Mouse (Mus musculus): ENCODE results near the gene Ulk3. TPM values are rescaled to one million over a fixed set of nuclear protein-coding genes. Genes with fewer than 3 reads are reported as not detected.

Ulk3 gene
- polyA plus RNA-seq (2015; fragmentation: Nextera tagmentation; extraction: Ambion mirVana) = 16.3 and 20.4 TPM in 2 replicates

- H3K27ac ChIP-seq = peak within 1 kb of the TSS; percentile 77
- no peaks in the 10 kb centered on the region for H3K27me3 ChIP-seq (replicated peaks)
- H3K9me3 ChIP-seq = no peaks in the 10 kb centered on the region
- H3K4me2 ChIP-seq (replicated peaks) = peak within 1 kb of the TSS; percentile 84
- H3K36me3 ChIP-seq = peaks cover 22% of the 10 kb centered on the region
- peak; percentile 92 for ATAC-seq
- peak within 1 kb of the TSS; percentile 60 for H3K4me3 ChIP-seq (replicated peaks)
- H3K9ac ChIP-seq = peak within 1 kb of the TSS; percentile 73
- peaks cover 9% of the 10 kb centered on the region for H3K4me1 ChIP-seq (replicated peaks)
- under 1% methylated on average over 58 of the region's 58 CpGs for WGBS
Observed at GRCm38 (mm10) chr9:57589224-57590126, at the start of gene Ulk3. TSS of gene Ulk3 (plus strand) at chr9:57589452.

- Histone ChIP-seq H3K4me1 (replicated peaks) (peaks cover 12% of the 10 kb centered on the region), H3K9me3 (no peaks in the 10 kb centered on the region), H3K9ac (no peak overlapping the region), H3K4me2 (replicated peaks) (no peak overlapping the region), H3K27ac (no peak overlapping the region), H3K4me3 (replicated peaks) (no peak overlapping the region), H3K27me3 (replicated peaks) (no peaks in the 10 kb centered on the region), H3K36me3 (peaks cover 34% of the 10 kb centered on the region)
- 80% methylated on average over 2 of the region's 2 CpGs for WGBS
- no peak for ATAC-seq
Observed at GRCm38 (mm10) chr9:57539550-57539949, 49.7 kb upstream of the Ulk3 start.

GRCm38 (mm10) chr9:57541312-57541711 lies 47.9 kb upstream of the Ulk3 start:
- Histone ChIP-seq H3K36me3 (peaks cover 41% of the 10 kb centered on the region), H3K4me1 (replicated peaks) (peaks cover 12% of the 10 kb centered on the region)

DNA sequence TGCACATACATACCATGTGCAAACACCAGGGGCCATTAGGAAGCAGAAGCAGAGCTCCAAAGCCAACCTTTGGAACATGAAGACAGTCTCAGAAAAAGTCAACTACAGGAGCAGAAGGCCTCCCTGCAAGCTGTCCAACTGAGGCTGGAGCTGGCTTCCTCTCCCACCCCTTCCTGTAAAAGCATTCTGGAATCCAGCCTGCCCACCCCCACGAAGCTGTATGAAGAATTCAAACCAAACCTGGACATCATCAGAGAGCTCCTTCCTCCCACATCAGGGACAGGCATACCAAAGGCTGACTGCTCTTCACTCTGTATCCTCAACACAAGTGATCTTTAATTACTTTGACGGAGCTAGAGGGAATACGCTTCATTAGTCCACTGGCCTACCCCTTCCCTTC lies 45.3 kb upstream of the Ulk3 start:
- 75% methylated on average over 3 of the region's 3 CpGs for WGBS
- no peak overlapping the region for H3K4me2 ChIP-seq (replicated peaks)
- no peaks in the 10 kb centered on the region for H3K9me3 ChIP-seq
- H3K9ac ChIP-seq = no peak overlapping the region
- peaks cover 52% of the 10 kb centered on the region for H3K36me3 ChIP-seq
- ATAC-seq = no peak
- no peak overlapping the region for H3K4me3 ChIP-seq (replicated peaks)
- no peak overlapping the region for H3K27ac ChIP-seq
- H3K4me1 ChIP-seq (replicated peaks) = peaks cover 5% of the 10 kb centered on the region; the same call in 1 of the 2 replicates
- no peaks in the 10 kb centered on the region for H3K27me3 ChIP-seq (replicated peaks)

More at GRCm38 (mm10) chr9:57541312-57541711, 47.9 kb upstream of the Ulk3 start:
- H3K27me3 ChIP-seq (replicated peaks) = no peaks in the 10 kb centered on the region
- no peak overlapping the region for H3K9ac ChIP-seq
- ATAC-seq = no peak
- 7% methylated on average over 1 of the region's 1 CpGs for WGBS
- H3K4me3 ChIP-seq (replicated peaks) = no peak overlapping the region
- no peak overlapping the region for H3K4me2 ChIP-seq (replicated peaks)
- peak overlapping the region; percentile 18; the same call in 1 of the 2 replicates for H3K27ac ChIP-seq
- H3K9me3 ChIP-seq = no peaks in the 10 kb centered on the region

DNA sequence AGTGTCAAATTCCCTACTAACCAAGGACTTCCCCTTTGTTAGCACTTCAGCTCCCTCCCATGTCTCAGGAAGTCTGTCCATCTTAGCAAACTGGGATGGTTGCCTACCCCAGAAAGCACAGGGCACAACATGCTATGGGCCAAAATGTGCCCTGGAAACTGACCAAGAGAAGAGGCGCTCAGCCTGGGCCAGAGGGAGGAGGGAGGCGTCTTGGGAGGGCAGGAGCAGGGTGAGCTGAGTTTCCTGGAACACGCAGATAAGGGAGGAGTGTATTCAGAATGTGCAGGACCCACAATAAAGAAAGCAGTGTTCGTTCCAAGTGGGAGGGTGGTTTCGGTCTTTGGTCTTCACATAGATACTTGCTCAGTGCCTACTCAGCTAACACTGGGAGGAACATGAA lies 42.0 kb upstream of the Ulk3 start:
- no peak overlapping the region for H3K4me3 ChIP-seq (replicated peaks)
- 67% methylated on average over 5 of the region's 5 CpGs for WGBS
- no peaks in the 10 kb centered on the region for H3K27me3 ChIP-seq (replicated peaks)
- no peak overlapping the region for H3K27ac ChIP-seq
- no peaks in the 10 kb centered on the region for H3K9me3 ChIP-seq
- no peak overlapping the region for H3K4me2 ChIP-seq (replicated peaks)
- no peak overlapping the region for H3K9ac ChIP-seq
- H3K4me1 ChIP-seq (replicated peaks) = peaks cover 21% of the 10 kb centered on the region
- no peak for ATAC-seq
- H3K36me3 ChIP-seq = peaks cover 34% of the 10 kb centered on the region

DNA sequence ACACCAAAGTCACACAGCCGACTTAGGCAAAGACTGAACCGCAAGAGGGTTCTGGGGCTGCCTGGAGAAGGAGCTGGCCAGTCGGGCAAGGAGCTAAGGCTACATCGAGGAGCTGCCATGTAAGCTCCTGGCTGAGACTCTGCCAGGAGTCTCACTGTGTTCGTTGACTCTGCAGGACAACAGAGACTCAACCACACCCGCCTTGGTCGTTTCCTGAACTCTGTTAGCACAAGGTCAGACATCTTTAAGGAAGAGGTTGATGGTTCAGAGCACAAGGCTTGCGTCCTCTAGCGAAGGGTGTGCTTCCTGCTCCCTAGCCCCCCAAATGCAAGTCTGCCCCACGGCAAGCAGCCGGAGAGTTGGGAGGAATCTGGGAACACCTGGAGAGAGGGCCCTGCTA lies 41.4 kb upstream of the Ulk3 start:
- Histone ChIP-seq H3K27me3 (replicated peaks) (no peaks in the 10 kb centered on the region), H3K27ac (no peak overlapping the region), H3K36me3 (peaks cover 34% of the 10 kb centered on the region), H3K4me1 (replicated peaks) (peaks cover 21% of the 10 kb centered on the region), H3K4me3 (replicated peaks) (no peak overlapping the region), H3K9ac (no peak overlapping the region), H3K9me3 (no peaks in the 10 kb centered on the region), H3K4me2 (replicated peaks) (no peak overlapping the region)
- 84% methylated on average over 11 of the region's 11 CpGs for WGBS
- ATAC-seq = no peak

DNA sequence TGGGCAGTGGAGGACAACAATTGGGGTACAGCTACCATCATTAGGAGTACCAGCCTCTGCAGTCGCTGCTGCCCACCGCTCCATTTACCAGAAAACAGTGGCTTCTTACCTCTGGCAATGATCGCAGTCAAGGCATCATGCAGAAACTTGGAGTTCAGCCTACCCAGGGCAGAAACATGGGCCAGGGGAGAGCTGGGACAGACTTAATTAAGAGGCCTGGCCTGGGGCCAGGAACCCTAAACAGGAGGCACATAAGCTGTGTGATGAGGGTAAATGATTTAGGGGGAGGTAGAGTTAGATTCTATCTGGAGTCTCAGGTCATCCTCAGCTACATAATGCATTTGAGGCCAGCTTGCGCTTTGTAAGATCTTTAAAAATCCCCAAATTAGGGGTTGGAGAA lies 40.1 kb upstream of the Ulk3 start:
- Histone ChIP-seq H3K36me3 (peaks cover 24% of the 10 kb centered on the region), H3K4me1 (replicated peaks) (peaks cover 21% of the 10 kb centered on the region), H3K27ac (0 out of 2 replicates have a peak overlapping the region, but pooled peaks have one; percentile 77), H3K9me3 (no peaks in the 10 kb centered on the region), H3K27me3 (replicated peaks) (no peaks in the 10 kb centered on the region), H3K4me2 (replicated peaks) (no peak overlapping the region), H3K9ac (no peak overlapping the region), H3K4me3 (replicated peaks) (no peak overlapping the region)
- WGBS = 94% methylated on average over 4 of the region's 4 CpGs
- ATAC-seq = no peak

GRCm38 (mm10) chr9:57550126-57550862 lies 39.0 kb upstream of the Ulk3 start:
- Histone ChIP-seq H3K4me1 (replicated peaks) (peaks cover 21% of the 10 kb centered on the region), H3K4me3 (replicated peaks) (no peak overlapping the region; the same call in 1 of the 2 replicates), H3K4me2 (replicated peaks) (peak overlapping the region; percentile 28), H3K27me3 (replicated peaks) (no peaks in the 10 kb centered on the region), H3K27ac (peak overlapping the region; percentile 77), H3K9ac (no peak overlapping the region), H3K9me3 (no peaks in the 10 kb centered on the region), H3K36me3 (peaks cover 17% of the 10 kb centered on the region)
- 59% methylated on average over 11 of the region's 11 CpGs for WGBS
- ATAC-seq = peak; percentile 83

DNA sequence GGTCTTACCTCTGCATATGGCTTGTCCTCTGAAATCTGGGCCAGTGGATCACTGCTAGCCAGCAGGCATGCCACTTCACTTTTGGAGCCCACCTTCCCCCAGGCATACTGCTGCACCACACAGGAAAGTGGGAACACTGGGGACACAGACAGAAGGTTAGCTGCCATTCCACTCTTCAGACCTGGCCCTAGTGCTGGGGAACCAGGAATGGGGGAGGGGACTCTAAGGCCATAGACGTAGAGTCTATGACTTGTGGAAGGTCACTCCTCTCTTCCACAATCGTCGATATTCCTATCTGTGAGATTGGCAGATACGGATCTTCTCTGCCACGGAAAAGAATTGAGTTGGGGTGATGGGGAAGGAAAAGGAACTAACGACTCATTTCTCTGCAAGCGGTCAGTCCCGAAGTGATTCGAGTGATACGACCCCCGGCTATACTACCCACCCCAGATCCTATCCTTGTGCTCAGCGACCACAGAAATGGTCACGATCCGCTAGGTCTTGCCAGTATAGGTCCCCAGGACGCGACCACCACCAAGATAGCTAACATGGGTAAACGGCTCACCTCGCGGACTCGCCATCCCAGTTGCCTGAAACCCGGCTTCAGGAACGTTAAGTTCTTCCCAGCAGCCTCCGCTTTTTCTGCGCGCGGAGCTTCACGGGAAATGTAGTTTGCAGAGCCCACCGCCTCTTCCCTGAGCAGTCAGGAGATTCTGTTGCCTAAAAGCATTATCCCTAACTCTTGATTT lies 36.9 kb upstream of the Ulk3 start, which contains the start of gene Mpi:
Gene Mpi, minus strand, starts transcription at position 625 of the 749 bp plus-strand sequence.
- H3K9me3 ChIP-seq = no peaks in the 10 kb centered on the region
- peak within 1 kb of the TSS; percentile 56 for H3K4me3 ChIP-seq (replicated peaks)
- H3K9ac ChIP-seq = peak within 1 kb of the TSS; percentile 60
- 1% methylated on average over 28 of the region's 28 CpGs for WGBS
- peaks cover 21% of the 10 kb centered on the region for H3K4me1 ChIP-seq (replicated peaks)
- 0 out of 2 replicates have a peak within 1 kb of the TSS, but pooled peaks have one; percentile 28 for H3K27ac ChIP-seq
- H3K27me3 ChIP-seq (replicated peaks) = no peaks in the 10 kb centered on the region
- H3K4me2 ChIP-seq (replicated peaks) = peak within 1 kb of the TSS; percentile 80
- peaks cover 10% of the 10 kb centered on the region for H3K36me3 ChIP-seq
- ATAC-seq = peak; percentile 54

- Histone ChIP-seq H3K27ac (0 out of 2 replicates have a peak overlapping the region, but pooled peaks have one; percentile 28), H3K4me1 (replicated peaks) (peaks cover 21% of the 10 kb centered on the region), H3K9me3 (no peaks in the 10 kb centered on the region), H3K36me3 (peaks cover 10% of the 10 kb centered on the region), H3K9ac (no peak overlapping the region), H3K4me3 (replicated peaks) (no peak overlapping the region), H3K27me3 (replicated peaks) (no peaks in the 10 kb centered on the region), H3K4me2 (replicated peaks) (peak overlapping the region; percentile 80; the same call in 1 of the 2 replicates)
- ATAC-seq = no peak
- 70% methylated on average over 11 of the region's 11 CpGs for WGBS
Observed at GRCm38 (mm10) chr9:57553119-57553518, 36.1 kb upstream of the Ulk3 start.

GRCm38 (mm10) chr9:57554753-57555152 lies 34.5 kb upstream of the Ulk3 start:
- H3K27me3 ChIP-seq (replicated peaks) = no peaks in the 10 kb centered on the region
- no peak overlapping the region for H3K4me2 ChIP-seq (replicated peaks)
- no peak for ATAC-seq
- H3K4me1 ChIP-seq (replicated peaks) = peaks cover 12% of the 10 kb centered on the region
- H3K9ac ChIP-seq = no peak overlapping the region
- no peak overlapping the region for H3K27ac ChIP-seq
- no peaks in the 10 kb centered on the region for H3K9me3 ChIP-seq
- H3K4me3 ChIP-seq (replicated peaks) = no peak overlapping the region
- peaks cover 3% of the 10 kb centered on the region; the same call in 1 of the 2 replicates for H3K36me3 ChIP-seq
- 55% methylated on average over 3 of the region's 3 CpGs for WGBS

Data from intestine, embryonic 15.5 days (tissue).